Mouse (Mus musculus) urinary bladder, postnatal 14 days (tissue): Measurements from ENCODE around the gene Scrn3.

Experiments
- DNase-seq: peaks from one replicate; pipeline ENCODE4 v3.0.0; 2021; ENCODE audit warnings: low spot score

The Scrn3 gene

DNA sequence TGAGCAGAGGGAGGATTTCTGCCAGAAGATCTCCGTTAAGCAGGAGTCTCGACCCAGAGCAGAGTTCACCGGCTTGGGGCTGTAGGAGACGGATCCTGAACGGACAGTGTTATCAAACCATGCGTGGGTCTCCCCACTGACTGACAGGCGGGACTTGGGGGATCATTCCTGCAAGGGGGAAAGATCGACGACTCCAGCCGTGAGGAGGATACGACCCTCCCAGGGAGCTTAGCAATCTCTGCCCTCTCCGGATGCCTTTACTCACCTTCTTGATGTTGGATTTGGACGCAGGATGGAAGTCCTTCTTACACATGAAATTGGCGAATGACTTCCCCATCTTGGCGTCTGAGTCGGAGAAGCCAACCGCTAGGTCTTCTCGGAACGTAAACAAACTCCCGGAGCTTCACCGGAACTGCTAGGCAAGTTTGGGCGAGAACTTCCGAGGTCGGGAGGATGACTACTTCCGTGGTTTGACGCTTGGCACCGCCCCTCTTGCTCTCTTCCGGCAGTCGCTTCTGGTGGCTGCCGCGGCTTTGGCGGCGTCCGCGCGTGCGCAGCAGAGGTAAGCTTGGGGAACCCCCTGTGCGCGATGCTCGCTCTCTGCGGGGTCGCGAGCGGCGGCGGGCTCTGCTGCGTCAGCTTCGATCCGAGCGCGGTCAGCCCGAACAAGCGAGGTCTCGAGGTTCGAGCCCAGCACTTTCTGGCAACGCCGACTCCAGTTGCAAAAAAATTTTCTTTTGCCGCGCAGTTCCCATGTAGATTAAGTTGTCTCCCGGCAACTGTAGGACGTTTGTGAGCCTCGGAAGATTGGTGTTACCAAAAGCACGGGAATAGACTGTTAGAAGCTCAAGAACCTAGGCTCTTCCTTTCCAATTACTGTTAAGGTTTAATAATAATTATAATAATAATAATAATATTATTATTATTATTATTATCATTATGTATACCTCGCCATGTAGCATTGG lies at the start of gene Scrn3, which contains the start of gene Cir1:
Gene Scrn3 (plus strand): TSS at position 450 of the 965 bp plus-strand sequence.
Gene Cir1 (minus strand): TSS at position 550 of the 965 bp plus-strand sequence.
- peak; percentile 94 for DNase-seq

DNA sequence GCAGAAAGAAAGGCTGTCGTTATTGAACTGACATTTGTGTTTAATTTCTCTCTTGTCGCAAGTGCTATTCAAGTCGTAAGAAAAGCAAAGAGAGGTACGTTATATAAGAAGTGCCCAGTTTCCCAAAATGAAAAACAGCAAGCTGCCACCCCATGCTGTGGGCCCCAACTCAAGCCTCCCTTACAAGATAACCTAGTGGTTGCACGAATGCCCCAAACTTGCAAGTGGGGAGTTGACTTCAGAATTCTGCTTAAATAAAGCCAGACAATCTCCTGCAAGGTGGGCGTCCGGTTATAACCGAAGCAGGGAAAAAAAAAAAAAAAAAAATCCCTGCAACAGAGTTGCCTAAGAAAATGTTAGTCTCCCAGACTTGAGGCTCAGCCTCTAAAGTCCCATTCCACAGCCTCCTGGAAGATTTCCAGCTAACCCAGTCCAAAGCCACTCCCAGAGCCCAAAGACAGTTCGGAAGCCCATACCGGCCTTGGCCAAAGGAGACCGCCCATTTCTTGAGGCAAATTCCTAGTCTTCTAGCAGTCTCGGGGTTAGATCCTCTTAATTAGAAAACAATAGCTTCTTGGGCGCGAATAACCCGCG lies 49.1 kb upstream of the Scrn3 start:
- peak; percentile 20 for DNase-seq

GRCm38 (mm10) chr2:73263794-73264610 lies 48.4 kb upstream of the Scrn3 start:
- DNase-seq = peak; percentile 21

DNA sequence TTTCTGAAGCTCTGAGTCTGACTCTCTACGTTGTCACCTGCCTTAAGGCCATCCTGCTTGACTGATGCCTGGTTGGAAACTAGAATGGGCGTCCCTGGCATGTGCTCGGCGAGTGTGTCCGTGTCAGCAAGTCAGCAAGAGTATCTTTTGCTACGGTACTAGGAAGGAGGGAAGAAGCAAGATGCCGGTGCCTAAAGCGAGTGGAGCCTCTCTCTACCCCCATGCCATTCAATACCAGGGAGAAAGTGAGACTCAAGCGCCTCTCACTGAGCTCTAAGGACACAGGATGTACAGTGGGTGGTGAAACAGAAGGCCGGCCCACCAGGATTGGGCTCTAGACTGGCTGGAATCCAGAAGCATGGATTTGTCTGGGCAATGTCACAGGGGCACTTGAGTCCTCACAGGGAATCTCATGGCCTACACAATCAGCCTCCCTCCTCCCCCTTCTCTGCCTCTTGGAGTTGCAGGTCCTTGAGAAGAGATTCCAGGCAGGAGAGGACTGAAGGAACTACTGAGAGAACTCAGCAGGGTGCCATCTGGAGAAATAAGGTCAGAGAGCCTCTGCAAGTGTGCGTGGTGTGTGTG lies 47.7 kb upstream of the Scrn3 start:
- DNase-seq = no peak

DNA sequence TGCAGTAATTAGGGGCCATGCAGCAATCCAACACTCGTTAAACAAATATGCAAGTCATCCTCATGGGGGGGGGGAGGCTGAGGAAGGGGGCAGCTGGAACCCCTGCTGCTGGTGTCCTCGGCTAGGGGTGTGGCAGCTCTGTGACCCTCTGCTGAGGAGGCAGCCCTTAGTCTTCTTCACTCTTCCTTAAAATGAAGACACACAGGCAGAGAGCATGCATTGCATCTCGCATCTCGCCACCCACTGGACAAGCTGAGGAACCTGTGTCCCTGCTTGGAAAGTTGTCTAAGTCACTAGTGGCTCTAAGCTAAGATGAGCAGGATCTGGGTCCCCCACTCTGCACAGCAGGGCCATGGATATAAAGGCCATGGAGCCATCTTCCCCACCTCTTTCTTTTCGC lies 46.4 kb upstream of the Scrn3 start:
- DNase-seq = no peak

- no peak for DNase-seq
Observed at GRCm38 (mm10) chr2:73266623-73267022, 45.8 kb upstream of the Scrn3 start.

DNA sequence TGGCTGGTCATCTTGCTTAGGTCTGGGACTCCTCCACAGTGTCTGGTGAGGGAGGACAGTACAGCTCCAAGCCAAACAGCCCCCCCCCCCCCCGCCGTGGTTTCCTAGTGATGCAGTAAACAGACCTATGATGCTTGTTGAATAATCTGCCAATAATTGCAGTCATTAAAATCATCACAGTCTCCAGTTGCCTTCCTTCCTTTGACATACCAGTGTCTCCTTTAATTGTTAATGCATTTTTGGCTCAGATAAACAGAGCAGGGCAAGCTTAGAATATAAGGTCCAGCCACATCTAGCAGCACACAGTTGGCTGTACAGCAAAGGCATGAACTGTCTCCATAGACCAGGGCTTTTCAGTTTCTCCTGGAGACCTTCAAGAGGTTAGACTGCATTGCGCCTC lies 45.2 kb upstream of the Scrn3 start:
- no peak for DNase-seq

- DNase-seq = no peak
Observed at GRCm38 (mm10) chr2:73267818-73268217, 44.6 kb upstream of the Scrn3 start.

DNA sequence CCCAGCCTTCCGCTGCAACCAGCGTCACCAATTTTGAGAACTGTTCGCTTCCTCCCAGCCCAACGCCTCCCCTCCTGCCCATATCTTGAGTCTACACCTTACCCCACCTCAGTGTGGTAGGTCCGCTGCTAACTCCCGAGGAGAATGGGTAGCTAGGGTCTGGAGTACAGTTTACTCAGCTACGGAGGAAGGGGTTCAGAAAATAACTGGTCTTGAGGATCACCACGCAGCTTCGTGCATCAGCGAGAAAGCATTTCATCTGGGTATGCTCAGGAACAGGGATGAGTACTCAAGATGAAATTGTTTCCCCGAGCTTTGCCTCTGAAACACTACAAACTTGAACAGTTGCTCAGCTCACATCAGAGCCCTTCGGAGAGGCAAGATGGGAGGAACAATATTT lies 44.1 kb upstream of the Scrn3 start:
- no peak for DNase-seq

DNA sequence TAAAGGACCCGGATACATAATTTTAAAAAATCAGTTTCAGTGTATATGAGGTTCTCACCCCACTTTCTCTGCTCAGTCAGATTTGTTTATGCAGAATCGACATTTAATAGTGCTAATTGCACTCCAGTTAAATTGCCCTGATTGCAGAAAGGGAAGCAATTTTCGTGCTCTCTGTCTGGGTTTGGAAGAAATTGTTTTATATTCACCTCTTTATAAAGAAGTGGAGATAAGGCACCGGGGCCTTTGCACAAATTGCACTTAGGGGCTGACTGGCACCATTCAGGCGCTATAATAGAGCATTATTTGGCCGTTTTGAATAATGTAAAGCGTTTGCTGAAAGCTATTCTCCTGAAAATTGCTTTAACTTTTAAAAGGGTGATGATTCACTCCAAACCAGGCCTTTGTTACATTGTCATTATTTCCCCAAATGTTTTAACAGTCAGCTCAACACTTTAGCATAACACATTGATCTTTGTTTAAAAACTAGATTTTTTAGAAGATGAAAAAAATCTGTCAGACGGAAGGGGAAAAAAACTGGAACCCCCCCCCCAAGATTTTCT lies 43.5 kb upstream of the Scrn3 start:
- no peak for DNase-seq

- no peak for DNase-seq
Observed at GRCm38 (mm10) chr2:73269666-73270065, 42.7 kb upstream of the Scrn3 start.

GRCm38 (mm10) chr2:73270071-73270592 lies 42.3 kb upstream of the Scrn3 start:
- DNase-seq = no peak

- peak; percentile 16 for DNase-seq
Observed at GRCm38 (mm10) chr2:73270593-73271458, 41.6 kb upstream of the Scrn3 start.

- peak; percentile 22 for DNase-seq
Observed at GRCm38 (mm10) chr2:73271459-73272161, 40.8 kb upstream of the Scrn3 start, which contains the start of gene Sp9. Sp9 (plus strand) TSS chr2:73271925.

DNA sequence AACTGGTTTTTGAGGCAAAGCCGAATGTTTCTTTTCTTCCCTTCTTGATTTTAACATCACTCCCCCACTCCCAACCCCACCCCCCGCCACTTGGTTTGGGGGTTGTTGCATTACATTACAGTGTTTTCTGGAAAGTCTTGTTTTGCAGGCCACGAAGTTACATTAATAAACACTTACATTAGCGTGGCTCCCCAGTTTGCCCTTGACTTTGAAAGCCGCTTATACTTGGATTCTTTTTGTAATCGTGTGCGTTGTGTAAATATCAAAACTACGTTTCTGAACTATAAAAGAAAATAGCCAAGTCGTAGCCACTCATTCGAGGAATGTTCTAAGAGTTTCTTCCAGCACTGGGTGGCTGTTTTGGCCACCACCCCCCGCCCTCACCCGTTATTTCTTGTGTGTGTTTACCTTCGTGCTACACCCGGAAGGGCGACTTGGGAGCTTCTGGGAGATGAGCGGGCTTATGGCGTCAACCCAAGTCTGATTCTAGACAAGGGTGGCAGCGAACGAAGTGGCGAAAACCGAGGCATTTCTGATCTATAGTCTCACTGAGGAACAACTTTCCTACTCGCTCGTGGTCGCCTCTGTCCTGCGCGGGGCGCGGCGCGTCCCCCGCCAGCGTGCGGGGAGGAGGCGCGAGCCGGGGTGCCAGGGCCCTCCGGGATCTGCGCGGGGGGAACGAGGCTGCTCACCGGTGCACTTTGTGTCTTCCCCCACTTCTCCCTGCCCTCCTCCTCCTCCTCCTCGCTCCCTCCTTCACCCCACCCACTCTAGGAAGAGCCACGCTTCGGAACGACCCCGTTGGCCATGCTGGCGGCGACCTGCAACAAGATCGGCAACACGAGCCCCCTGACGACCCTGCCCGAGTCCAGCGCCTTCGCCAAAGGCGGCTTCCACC lies 39.8 kb upstream of the Scrn3 start:
- no peak for DNase-seq

DNA sequence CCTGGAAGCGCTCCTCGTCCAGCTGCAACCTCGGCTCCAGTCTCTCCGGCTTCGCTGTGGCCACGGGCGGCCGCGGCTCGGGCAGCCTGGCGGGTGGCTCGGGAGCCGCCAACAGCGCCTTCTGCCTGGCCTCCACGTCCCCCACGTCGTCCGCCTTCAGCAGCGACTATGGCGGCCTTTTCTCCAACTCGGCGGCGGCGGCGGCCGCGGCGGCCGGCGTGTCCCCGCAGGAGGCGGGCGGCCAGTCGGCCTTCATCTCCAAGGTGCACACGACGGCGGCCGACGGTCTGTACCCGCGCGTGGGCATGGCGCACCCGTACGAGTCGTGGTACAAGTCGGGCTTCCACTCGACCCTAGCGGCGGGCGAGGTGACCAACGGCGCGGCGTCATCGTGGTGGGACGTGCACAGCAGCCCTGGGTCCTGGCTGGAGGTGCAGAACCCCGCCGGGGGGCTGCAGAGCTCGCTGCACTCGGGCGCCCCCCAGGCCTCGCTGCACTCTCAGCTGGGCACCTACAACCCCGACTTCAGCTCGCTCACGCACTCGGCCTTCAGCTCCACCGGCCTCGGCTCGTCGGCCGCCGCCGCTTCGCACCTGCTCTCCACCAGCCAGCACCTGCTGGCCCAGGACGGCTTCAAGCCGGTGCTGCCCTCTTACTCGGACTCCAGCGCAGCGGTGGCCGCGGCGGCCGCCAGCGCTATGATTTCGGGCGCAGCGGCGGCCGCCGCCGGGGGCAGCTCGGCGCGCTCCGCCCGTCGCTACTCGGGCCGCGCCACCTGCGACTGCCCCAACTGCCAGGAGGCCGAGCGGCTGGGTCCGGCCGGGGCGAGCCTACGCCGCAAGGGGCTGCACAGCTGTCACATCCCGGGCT lies 38.9 kb upstream of the Scrn3 start:
- no peak for DNase-seq

DNA sequence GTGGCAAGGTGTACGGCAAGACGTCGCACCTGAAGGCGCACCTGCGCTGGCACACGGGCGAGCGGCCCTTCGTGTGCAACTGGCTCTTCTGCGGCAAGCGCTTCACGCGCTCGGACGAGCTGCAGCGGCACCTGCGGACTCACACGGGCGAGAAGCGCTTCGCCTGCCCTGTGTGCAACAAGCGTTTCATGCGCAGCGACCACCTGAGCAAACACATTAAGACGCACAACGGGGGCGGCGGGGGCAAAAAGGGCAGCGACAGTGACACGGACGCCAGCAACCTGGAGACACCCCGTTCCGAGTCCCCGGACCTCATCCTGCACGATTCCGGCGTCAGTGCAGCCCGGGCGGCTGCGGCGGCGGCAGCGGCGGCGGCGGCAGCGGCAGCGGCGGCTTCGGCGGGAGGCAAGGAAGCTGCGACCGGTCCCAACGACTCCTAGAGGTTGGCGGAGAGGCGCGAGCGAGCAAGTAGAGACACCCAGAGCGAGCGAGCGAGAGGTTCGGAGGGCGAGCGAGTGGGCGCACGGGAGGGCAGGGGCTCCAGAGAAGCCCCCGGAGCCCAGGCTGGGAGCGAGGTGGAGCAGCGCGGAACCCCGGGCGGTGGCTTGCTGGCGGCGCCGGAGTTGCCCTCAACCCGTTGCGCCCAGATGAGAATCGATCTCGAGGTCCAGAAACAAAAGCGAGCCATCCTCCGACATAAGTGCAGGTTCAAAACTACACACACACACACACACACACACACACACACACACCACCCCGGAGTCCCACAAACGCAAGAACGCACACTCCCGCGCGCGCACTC lies 38.1 kb upstream of the Scrn3 start:
- DNase-seq = peak; percentile 32
